Mouse (Mus musculus) heart, adult 2 months (tissue): ENCODE data around the gene Dnajb4.

Experiments used
- CTCF ChIP-seq: fragments of 200-600 bp; IDR thresholded peaks from 2 replicates; pipeline ENCODE4 v1.8.1; 2022; ENCODE audit warnings: antibody characterized with exemption, mild to moderate bottlenecking, moderate library complexity
- EP300 ChIP-seq: fragments of 200-500 bp; IDR thresholded peaks from 2 replicates; pipeline ENCODE4 v1.6.1; 2011; ENCODE audit warnings: low read depth, low read length, control low read depth; ENCODE audit not compliant: insufficient read depth

DNA sequence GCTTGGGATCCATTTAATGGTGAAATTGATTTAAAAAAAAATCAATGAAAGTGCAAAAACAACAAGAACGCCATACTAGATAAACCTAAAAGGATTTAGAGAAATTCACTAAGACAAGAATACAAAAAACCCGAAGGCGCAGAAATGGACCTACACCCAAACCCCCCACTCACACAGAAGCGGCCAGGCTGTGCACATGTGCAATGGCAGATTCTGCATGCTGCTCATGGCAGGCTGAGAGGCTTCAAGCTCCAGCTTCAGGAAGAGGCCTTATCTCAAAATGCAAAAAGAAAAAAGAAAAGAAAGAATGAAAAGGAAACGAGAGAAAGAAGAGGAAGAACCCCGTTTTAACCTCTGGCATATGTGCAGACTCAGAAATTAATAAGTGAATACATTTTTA is 6.7 kb downstream of the Dnajb4 start:
- TF ChIP-seq EP300 (no peak), CTCF (no peak)
